Mouse (Mus musculus): Measurements from ENCODE around the gene Zzz3.

Gene Zzz3

GRCm38 (mm10) chr3:152498968-152499696 lies 103.9 kb downstream of the Zzz3 start:
- DNase-seq: no peak

GRCm38 (mm10) chr3:152507900-152508299 lies 112.6 kb downstream of the Zzz3 start:
- DNase-seq: no peak

GRCm38 (mm10) chr3:152508419-152508993 lies 113.2 kb downstream of the Zzz3 start:
- no peak for DNase-seq

DNA sequence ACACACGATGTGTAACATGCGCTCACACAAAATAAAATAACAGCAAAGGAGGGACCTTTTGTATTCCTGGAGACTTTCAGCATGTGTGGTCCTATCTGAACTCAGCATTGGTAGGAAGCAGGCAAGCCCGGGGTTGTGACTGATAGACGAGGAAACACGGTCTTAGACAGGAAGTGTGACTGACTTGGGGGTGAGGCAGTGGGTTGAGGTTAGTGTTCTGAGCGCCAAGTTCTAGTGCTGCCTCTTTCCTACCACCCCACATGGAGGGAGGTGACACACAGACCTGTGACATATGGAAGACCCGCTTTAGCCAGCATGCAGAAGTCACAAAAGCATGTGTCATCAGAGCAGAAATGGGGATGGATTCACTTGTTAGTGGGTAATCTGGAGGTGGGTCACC lies 114.0 kb downstream of the Zzz3 start:
- DNase-seq: no peak
